Mouse (Mus musculus): ENCODE results near the gene Cln6. TPM values are rescaled to one million over a fixed set of nuclear protein-coding genes. Genes with fewer than 3 reads are reported as not detected.
"Not testable (repeated sequence)": the region's sequence is repeated elsewhere in the genome, so short reads cannot be mapped to it uniquely, and the experiment has no call there.

Gene Cln6
- polyA plus RNA-seq, 1 experiment = not detected

DNA sequence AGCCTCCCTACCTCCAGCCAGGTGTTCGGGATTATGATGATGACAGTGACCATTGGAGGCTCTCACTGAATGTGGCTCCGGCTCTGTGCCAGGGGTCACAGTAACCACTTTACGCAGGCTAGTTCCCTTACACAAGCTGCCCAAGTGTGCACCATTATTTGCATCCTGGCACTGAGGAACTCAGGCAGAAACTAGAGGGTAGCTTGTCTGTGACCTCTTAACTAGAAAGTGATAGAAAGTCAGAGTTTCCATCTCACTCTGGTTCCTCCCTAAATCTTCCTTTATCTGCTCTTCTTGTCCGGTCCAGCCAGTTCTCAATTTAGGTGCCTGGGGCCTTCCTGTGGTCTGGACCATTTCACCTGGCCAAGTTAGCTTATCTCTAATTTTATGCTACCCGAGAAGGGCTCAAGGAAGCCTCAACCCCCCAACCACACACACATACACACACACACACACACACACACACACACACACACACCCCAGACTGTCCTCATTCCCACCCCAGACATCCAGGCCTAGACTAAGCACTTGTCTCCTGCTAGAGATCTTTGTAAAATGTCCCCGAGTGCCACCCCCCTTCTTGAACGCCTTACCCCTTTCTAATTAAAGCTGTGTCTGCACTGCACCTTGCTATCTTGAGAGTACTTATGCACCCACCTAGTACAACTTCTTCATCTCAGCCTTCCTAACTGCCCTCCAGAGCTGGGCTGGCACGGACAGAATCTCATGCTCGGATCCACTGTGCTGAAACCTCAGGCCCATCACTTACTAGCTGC, 22.1 kb upstream of the Cln6 start:
- H3K4me1 ChIP-seq (ENCODE audit: control insufficient read depth, insufficient read depth, low read length) = peaks cover 8% of the 10 kb centered on the region
- peak overlapping the region; percentile 39; the same call in 1 of the 2 replicates for H3K27ac ChIP-seq (ENCODE audit: insufficient read depth, low read depth, low read length)
- WGBS = 69% methylated on average over 9 of the region's 9 CpGs
- no peak overlapping the region for H3K4me3 ChIP-seq (ENCODE audit: insufficient read depth, low read depth, low read length)
- TF ChIP-seq CTCF (IDR thresholded peaks at IDR 0.05; ENCODE audit: insufficient read depth, low read depth, low read length) (no peak), POLR2A (IDR thresholded peaks at IDR 0.05; ENCODE audit: insufficient read depth, low read depth, low read length) (no peak)

DNA sequence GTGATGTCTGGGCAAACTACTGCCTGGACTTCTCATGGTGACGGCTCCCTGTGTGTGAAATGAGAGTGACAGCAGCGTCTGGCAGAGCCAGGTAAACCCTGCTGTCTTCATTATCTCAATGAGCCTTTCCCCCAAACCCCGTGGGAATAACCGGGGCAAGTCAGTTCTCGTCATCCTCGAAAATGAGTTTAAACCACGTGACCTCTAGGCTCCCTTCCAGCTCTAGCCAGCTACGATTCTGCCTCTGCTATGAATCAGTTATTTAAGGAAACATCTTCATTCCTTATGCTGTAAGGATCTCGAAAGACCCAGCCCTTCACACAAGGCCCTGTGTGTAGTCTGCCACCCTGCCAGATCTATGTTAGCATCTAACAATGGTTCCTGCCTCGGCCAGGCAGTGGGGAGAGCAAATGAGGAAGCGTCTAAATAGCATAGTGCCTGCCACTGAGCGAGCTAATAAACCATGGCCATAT, 21.4 kb upstream of the Cln6 start:
- Histone ChIP-seq H3K4me3 (ENCODE audit: insufficient read depth, low read depth, low read length) (no peak overlapping the region), H3K27ac (ENCODE audit: insufficient read depth, low read depth, low read length) (peak overlapping the region; percentile 39; the same call in 1 of the 2 replicates), H3K4me1 (ENCODE audit: control insufficient read depth, insufficient read depth, low read length) (peaks cover 8% of the 10 kb centered on the region)
- 23% methylated on average over 12 of the region's 12 CpGs for WGBS
- TF ChIP-seq POLR2A (IDR thresholded peaks at IDR 0.05; ENCODE audit: insufficient read depth, low read depth, low read length) (no peak), CTCF (IDR thresholded peaks at IDR 0.05; ENCODE audit: insufficient read depth, low read depth, low read length) (no peak)

DNA sequence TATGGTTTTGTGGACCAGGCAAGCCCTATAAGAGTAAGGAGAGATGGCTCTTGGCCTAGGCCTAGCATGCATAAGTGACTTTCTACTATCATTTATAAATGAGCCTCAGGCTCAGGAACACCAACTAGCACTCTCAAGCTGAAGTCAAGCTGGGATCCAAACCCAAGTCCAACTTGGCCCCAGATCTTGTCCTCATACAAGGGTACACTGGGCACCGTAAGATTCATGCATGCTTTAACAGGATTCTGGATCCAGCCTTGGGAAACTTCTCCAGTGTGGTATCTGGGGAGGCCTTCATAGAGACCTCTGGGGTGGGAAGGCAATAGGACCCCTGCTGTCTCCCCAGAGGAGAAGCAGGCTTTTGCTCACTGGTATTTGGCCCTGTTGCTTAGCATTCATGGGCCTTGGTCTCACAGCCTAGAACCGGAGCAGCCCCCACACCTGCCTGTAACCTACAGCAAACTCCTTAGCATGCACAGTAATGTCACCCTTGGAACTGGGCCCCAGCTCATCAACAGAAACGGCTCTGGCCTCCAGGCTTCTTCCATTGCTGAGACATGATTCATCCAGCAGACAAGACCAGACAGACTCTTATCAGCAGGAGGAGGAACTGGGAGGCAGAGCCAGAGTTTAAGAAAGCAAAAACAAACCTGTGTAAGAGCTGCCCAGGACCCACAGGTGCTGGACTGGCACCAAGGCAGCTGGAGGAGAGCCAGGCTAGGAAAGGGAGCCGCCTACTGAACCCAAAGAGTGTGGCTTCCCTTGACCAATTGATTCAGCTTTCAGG, 20.6 kb upstream of the Cln6 start:
- peak overlapping the region; percentile 39; the same call in 1 of the 2 replicates for H3K27ac ChIP-seq (ENCODE audit: insufficient read depth, low read depth, low read length)
- WGBS = 77% methylated on average over 4 of the region's 4 CpGs
- peaks cover 8% of the 10 kb centered on the region for H3K4me1 ChIP-seq (ENCODE audit: control insufficient read depth, insufficient read depth, low read length)
- TF ChIP-seq POLR2A (IDR thresholded peaks at IDR 0.05; ENCODE audit: insufficient read depth, low read depth, low read length) = no peak
- no peak for TF ChIP-seq CTCF (IDR thresholded peaks at IDR 0.05; ENCODE audit: insufficient read depth, low read depth, low read length)
- H3K4me3 ChIP-seq (ENCODE audit: insufficient read depth, low read depth, low read length) = no peak overlapping the region

DNA sequence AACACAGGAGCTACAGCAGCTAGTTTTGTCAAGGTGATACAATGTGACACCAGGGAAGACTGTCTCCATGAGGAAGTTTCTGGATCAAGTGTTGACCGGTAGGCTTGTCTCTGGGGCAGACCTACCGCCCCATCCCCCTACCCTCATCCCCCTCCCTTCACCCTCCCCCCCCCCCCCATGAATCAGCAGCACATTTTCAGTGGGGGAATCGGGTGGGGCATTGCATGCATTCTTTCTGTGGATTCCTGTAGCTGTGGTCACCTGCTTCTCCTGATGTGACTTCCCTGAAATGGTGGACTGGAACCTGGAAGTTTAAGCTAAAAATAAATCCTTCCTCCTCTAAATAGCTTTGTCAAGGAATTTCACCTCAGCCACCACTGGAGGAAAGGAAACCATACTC, 19.1 kb upstream of the Cln6 start:
- WGBS = 87% methylated on average over 3 of the region's 3 CpGs
- H3K27ac ChIP-seq (ENCODE audit: insufficient read depth, low read depth, low read length) = no peak overlapping the region
- TF ChIP-seq POLR2A (IDR thresholded peaks at IDR 0.05; ENCODE audit: insufficient read depth, low read depth, low read length) (no peak), CTCF (IDR thresholded peaks at IDR 0.05; ENCODE audit: insufficient read depth, low read depth, low read length) (no peak)
- no peak overlapping the region for H3K4me3 ChIP-seq (ENCODE audit: insufficient read depth, low read depth, low read length)
- peaks cover 8% of the 10 kb centered on the region for H3K4me1 ChIP-seq (ENCODE audit: control insufficient read depth, insufficient read depth, low read length)

DNA sequence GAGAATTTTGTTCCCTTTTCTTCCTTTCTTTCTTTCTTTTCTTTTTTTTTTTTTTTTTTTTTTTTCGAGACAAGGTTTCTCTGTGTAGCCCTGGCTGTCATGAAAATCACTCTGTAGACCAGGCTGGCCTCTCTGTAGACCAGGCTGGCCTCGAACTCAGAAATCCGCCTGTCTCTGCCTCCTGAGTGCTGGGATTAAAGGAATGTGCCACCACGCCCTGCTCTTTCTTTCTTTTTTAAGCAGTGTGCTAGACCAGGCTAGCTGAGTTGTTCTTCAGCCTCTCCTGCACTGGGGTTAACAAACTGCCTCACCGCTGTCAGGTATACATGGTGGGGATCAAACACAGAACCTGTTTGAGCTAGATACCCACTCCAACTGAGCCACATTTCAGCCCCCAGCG, 18.7 kb upstream of the Cln6 start:
- not testable (repeated sequence) for H3K4me1 ChIP-seq (ENCODE audit: control insufficient read depth, insufficient read depth, low read length); H3K4me3 ChIP-seq (ENCODE audit: insufficient read depth, low read depth, low read length); H3K27ac ChIP-seq (ENCODE audit: insufficient read depth, low read depth, low read length)
- WGBS = 85% methylated on average over 6 of the region's 6 CpGs

DNA sequence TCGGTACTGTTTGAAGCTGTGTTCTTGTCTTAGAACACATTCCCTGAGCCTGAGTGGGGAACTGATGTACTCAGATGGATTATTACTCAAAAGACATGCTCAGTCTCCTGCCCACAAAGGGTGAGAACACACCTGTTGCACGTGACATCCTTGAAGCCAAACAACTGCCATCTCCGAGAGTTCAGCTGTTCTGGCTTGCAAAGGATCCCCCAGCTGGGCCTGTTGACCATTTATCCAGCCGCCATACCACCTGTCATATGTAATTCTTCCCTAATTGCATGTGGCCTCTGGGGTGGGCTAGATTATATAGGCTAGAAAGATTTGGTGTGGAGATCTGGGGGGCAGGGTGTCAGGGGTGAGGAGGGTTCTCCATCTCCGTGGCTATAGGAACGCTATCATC, 17.8 kb upstream of the Cln6 start:
- no peak overlapping the region for H3K27ac ChIP-seq (ENCODE audit: insufficient read depth, low read depth, low read length)
- 94% methylated on average over 6 of the region's 6 CpGs for WGBS
- no peak overlapping the region for H3K4me3 ChIP-seq (ENCODE audit: insufficient read depth, low read depth, low read length)
- no peak for TF ChIP-seq CTCF (IDR thresholded peaks at IDR 0.05; ENCODE audit: insufficient read depth, low read depth, low read length)
- TF ChIP-seq POLR2A (IDR thresholded peaks at IDR 0.05; ENCODE audit: insufficient read depth, low read depth, low read length) = no peak
- peaks cover 12% of the 10 kb centered on the region for H3K4me1 ChIP-seq (ENCODE audit: control insufficient read depth, insufficient read depth, low read length)

DNA sequence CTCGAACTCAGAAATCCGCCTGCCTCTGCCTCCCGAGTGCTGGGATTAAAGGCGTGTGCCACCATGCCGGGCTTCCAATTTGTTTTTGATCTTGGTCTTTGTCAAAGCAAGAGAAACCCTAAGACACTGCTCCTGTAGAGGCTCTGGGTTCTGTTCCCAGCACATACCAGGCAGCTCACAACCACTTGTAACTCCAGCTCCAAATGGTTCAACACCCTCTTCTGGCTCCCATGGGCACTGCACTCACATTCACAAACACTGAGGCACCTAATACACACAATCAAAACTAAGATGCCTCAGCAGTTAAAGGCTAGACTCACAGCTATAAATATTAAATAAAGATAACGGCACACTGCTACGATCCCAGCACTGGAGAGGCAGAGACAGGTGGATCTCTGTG, 16.8 kb upstream of the Cln6 start:
- no peak for TF ChIP-seq POLR2A (IDR thresholded peaks at IDR 0.05; ENCODE audit: insufficient read depth, low read depth, low read length)
- TF ChIP-seq CTCF (IDR thresholded peaks at IDR 0.05; ENCODE audit: insufficient read depth, low read depth, low read length) = no peak
- 97% methylated on average over 7 of the region's 7 CpGs for WGBS

DNA sequence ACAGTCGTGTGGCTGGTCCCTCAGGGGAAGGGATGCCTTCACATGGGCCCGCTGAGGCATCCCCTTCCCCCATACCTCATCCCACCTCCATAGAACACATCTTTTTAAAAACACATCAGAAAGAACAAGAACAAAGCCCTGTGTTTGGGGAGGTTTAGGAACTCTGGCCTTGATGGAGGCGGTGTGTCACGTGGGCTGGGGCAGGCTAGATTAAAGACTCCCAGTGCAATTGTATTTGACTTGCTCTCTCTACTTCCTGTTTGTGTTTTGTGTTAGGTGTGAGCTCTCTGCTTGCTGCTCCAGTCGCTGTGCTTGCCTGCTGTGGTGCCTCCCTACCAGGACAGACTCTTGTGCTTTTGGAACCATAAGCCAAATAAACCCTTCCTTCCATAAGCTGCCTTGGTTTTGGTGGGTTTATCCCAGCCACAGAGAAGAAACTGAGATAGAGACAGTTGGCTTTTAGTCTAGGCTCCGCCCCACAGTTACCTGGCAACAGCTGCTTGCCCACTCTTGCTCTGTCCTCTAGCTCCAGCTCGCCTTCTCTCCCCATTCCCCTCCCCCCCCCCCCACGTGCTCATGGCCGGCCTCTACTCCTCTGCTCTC, 12.7 kb upstream of the Cln6 start:
- no peak for TF ChIP-seq POLR2A (IDR thresholded peaks at IDR 0.05; ENCODE audit: insufficient read depth, low read depth, low read length)
- TF ChIP-seq CTCF (IDR thresholded peaks at IDR 0.05; ENCODE audit: insufficient read depth, low read depth, low read length) = no peak
- H3K4me1 ChIP-seq (ENCODE audit: control insufficient read depth, insufficient read depth, low read length) = peaks cover 16% of the 10 kb centered on the region; the same call in 1 of the 2 replicates
- 20% methylated on average over 9 of the region's 9 CpGs for WGBS
- no peak overlapping the region for H3K4me3 ChIP-seq (ENCODE audit: insufficient read depth, low read depth, low read length)
- no peak overlapping the region for H3K27ac ChIP-seq (ENCODE audit: insufficient read depth, low read depth, low read length)

More for the DNA sequence above, 16.8 kb upstream of the Cln6 start:
- no peak overlapping the region for H3K27ac ChIP-seq (ENCODE audit: insufficient read depth, low read depth, low read length)
- H3K4me1 ChIP-seq (ENCODE audit: control insufficient read depth, insufficient read depth, low read length) = peaks cover 16% of the 10 kb centered on the region
- no peak overlapping the region for H3K4me3 ChIP-seq (ENCODE audit: insufficient read depth, low read depth, low read length)

DNA sequence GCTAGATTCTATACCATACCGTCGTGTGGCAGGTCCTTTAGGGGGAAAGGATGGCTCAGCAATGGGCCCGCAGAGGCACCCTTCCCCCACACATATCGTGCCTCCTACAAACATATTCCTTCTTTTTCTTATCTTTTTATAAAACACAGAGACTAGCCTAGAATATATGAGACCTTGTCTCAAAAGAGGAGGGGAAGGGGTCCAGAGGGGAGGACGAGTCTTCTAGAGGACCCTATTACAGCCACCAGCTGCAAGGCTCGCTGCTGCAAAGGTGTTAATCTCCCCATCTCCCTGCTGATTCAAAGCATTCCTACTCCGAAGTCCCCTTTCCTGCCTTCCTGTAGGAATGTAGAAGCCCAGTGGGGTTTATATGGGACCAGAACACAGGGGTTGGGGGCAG, 12.1 kb upstream of the Cln6 start:
- H3K4me1 ChIP-seq (ENCODE audit: control insufficient read depth, insufficient read depth, low read length) = peaks cover 16% of the 10 kb centered on the region; the same call in 1 of the 2 replicates
- no peak overlapping the region for H3K27ac ChIP-seq (ENCODE audit: insufficient read depth, low read depth, low read length)
- H3K4me3 ChIP-seq (ENCODE audit: insufficient read depth, low read depth, low read length) = no peak overlapping the region
- 28% methylated on average over 7 of the region's 7 CpGs for WGBS
- TF ChIP-seq POLR2A (IDR thresholded peaks at IDR 0.05; ENCODE audit: insufficient read depth, low read depth, low read length) = no peak

Measured in olfactory bulb, adult 2 months (tissue).